Mouse (Mus musculus): ENCODE data around the gene Kcnj6. TPM values are rescaled to one million over a fixed set of nuclear protein-coding genes. Genes with fewer than 3 reads are reported as not detected.
A peak's percentile ranks its signal among the peaks of the same experiment; 100 is the strongest.

The Kcnj6 gene
- polyA plus RNA-seq (2015; fragmentation: Nextera tagmentation; extraction: Ambion mirVana) = not detected in 2 replicates

- 1% methylated on average over 43 of the region's 43 CpGs for WGBS
- peaks cover 14% of the 10 kb centered on the region; the same call in 1 of the 2 replicates for H3K27me3 ChIP-seq (replicated peaks; ENCODE audit: insufficient read depth, low read length)
- H3K27ac ChIP-seq (ENCODE audit: low read length) = no peak within 1 kb of the TSS
- no peak within 1 kb of the TSS for H3K4me3 ChIP-seq (ENCODE audit: low read depth, low read length)
- H3K4me2 ChIP-seq (replicated peaks; ENCODE audit: low read depth, low read length) = 0 out of 2 replicates have a peak within 1 kb of the TSS, but pooled peaks have one; percentile 11
- no peaks in the 10 kb centered on the region for H3K36me3 ChIP-seq (ENCODE audit: insufficient read depth, low read length)
- H3K4me1 ChIP-seq (ENCODE audit: insufficient read depth, low read depth, low read length) = no peaks in the 10 kb centered on the region
- ATAC-seq = no peak
- no peak for DNase-seq (ENCODE audit: low spot score)
- TF ChIP-seq EP300 (IDR thresholded peaks at IDR 0.05) = no peak
- TF ChIP-seq CTCF (IDR thresholded peaks at IDR 0.05) = peak; percentile 26
- no peak within 1 kb of the TSS for H3K9ac ChIP-seq (replicated peaks; ENCODE audit: low read depth)
- no peaks in the 10 kb centered on the region for H3K9me3 ChIP-seq (ENCODE audit: low read length)
Measured at GRCm38 (mm10) chr16:94997340-94997849, at the start of gene Kcnj6. Gene Kcnj6 (minus strand): TSS chr16:94997701.

DNA sequence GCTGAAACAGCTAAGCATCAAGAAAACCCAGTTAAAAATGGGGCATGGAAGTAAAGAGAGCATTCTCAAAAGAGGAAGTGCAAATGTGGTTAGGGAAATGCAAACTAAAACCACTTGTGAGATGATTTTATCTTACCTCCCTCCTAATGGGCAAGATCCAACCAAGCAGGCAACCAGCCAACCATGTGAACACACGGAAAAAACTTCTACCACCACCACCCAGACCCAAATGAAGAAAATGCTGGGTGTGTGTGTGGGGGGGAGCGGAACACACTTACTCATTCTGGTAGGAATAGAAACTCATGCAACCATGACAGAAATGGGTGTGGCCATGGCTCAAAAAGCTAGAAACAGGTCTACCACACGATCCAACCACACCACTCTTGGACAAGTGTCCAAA, 12.4 kb upstream of the Kcnj6 start:
- no peaks in the 10 kb centered on the region for H3K36me3 ChIP-seq (ENCODE audit: insufficient read depth, low read length)
- no peak overlapping the region for H3K9ac ChIP-seq (replicated peaks; ENCODE audit: low read depth)
- 80% methylated on average over 3 of the region's 3 CpGs for WGBS
- no peaks in the 10 kb centered on the region for H3K27me3 ChIP-seq (replicated peaks; ENCODE audit: insufficient read depth, low read length)
- no peaks in the 10 kb centered on the region for H3K4me1 ChIP-seq (ENCODE audit: insufficient read depth, low read depth, low read length)
- no peak overlapping the region for H3K4me3 ChIP-seq (ENCODE audit: low read depth, low read length)
- no peak overlapping the region for H3K4me2 ChIP-seq (replicated peaks; ENCODE audit: low read depth, low read length)
- DNase-seq (ENCODE audit: low spot score) (no peak), ATAC-seq (no peak)
- H3K9me3 ChIP-seq (ENCODE audit: low read length) = no peaks in the 10 kb centered on the region
- TF ChIP-seq EP300 (IDR thresholded peaks at IDR 0.05) (no peak), CTCF (IDR thresholded peaks at IDR 0.05) (no peak)
- no peak overlapping the region for H3K27ac ChIP-seq (ENCODE audit: low read length)

- H3K9ac ChIP-seq (replicated peaks; ENCODE audit: low read depth) = no peak overlapping the region
- H3K36me3 ChIP-seq (ENCODE audit: insufficient read depth, low read length) = no peaks in the 10 kb centered on the region
- H3K4me3 ChIP-seq (ENCODE audit: low read depth, low read length) = no peak overlapping the region
- TF ChIP-seq EP300 (IDR thresholded peaks at IDR 0.05) = no peak
- TF ChIP-seq CTCF (IDR thresholded peaks at IDR 0.05) = no peak
- DNase-seq (ENCODE audit: low spot score) (peak; percentile 22), ATAC-seq (no peak)
- H3K9me3 ChIP-seq (ENCODE audit: low read length) = no peaks in the 10 kb centered on the region
- H3K27me3 ChIP-seq (replicated peaks; ENCODE audit: insufficient read depth, low read length) = no peaks in the 10 kb centered on the region
- no peaks in the 10 kb centered on the region for H3K4me1 ChIP-seq (ENCODE audit: insufficient read depth, low read depth, low read length)
- WGBS = 27% methylated on average over 8 of the region's 8 CpGs
- no peak overlapping the region for H3K27ac ChIP-seq (ENCODE audit: low read length)
- no peak overlapping the region for H3K4me2 ChIP-seq (replicated peaks; ENCODE audit: low read depth, low read length)
Measured at GRCm38 (mm10) chr16:95004599-95004998, 7.1 kb upstream of the Kcnj6 start.

DNA sequence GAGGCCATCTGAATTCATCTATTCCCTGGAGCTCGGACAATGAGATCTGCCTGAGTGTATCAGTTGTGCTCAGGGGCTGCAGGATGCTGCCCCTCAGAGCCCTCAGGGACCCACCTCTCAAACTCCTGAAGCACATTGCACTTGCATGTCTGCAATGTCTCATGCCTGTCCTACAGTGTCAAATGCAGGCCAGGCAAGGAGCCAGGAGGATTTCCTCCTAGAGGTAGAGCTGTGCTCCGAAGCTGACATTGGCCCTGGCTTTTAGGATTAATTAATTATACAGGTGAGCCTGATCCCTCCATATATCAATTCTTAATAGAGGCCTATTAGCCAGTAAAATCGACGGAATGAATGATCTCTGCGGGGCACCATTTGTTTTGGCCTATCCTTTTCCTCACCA, 2.0 kb upstream of the Kcnj6 start:
- Histone ChIP-seq H3K36me3 (ENCODE audit: insufficient read depth, low read length) (no peaks in the 10 kb centered on the region), H3K27ac (ENCODE audit: low read length) (no peak overlapping the region), H3K4me3 (ENCODE audit: low read depth, low read length) (no peak overlapping the region), H3K27me3 (replicated peaks; ENCODE audit: insufficient read depth, low read length) (peaks cover 14% of the 10 kb centered on the region; the same call in 1 of the 2 replicates), H3K4me2 (replicated peaks; ENCODE audit: low read depth, low read length) (no peak overlapping the region), H3K9ac (replicated peaks; ENCODE audit: low read depth) (no peak overlapping the region), H3K9me3 (ENCODE audit: low read length) (no peaks in the 10 kb centered on the region), H3K4me1 (ENCODE audit: insufficient read depth, low read depth, low read length) (no peaks in the 10 kb centered on the region)
- TF ChIP-seq EP300 (IDR thresholded peaks at IDR 0.05) (no peak), CTCF (IDR thresholded peaks at IDR 0.05) (no peak)
- ATAC-seq (no peak), DNase-seq (ENCODE audit: low spot score) (no peak)
- WGBS = 64% methylated on average over 5 of the region's 5 CpGs

DNA sequence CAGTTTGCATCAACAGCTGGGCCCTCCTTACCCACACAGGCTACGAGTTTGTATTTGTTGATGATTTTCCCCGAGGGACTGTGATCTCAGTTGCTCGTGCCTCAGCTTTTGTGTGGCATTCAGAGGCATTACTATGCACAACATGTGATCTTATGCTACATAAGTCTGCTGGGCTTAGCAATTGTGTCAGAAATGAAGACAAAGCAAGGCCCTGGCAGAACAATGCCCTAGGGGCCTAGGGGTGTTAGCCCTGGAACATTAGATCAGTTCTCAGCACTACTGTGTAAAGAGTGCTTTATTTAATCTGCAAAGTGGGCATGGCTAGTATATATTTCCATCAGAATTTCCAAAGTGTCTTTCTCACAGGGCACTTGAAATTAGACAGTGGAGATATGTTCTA, 1.5 kb upstream of the Kcnj6 start:
- DNase-seq (ENCODE audit: low spot score) = no peak
- WGBS = 71% methylated on average over 3 of the region's 3 CpGs

GRCm38 (mm10) chr16:94996791-94997281, 665 bp downstream of the Kcnj6 start:
- H3K9me3 ChIP-seq (ENCODE audit: low read length) = no peaks in the 10 kb centered on the region
- no peak overlapping the region for H3K27ac ChIP-seq (ENCODE audit: low read length)
- WGBS = 20% methylated on average over 16 of the region's 16 CpGs
- no peak for ATAC-seq
- H3K4me3 ChIP-seq (ENCODE audit: low read depth, low read length) = no peak overlapping the region
- peaks cover 14% of the 10 kb centered on the region; the same call in 1 of the 2 replicates for H3K27me3 ChIP-seq (replicated peaks; ENCODE audit: insufficient read depth, low read length)
- H3K4me2 ChIP-seq (replicated peaks; ENCODE audit: low read depth, low read length) = no peak overlapping the region
- TF ChIP-seq CTCF (IDR thresholded peaks at IDR 0.05) = no peak
- TF ChIP-seq EP300 (IDR thresholded peaks at IDR 0.05) = no peak
- no peak for DNase-seq (ENCODE audit: low spot score)
- H3K9ac ChIP-seq (replicated peaks; ENCODE audit: low read depth) = no peak overlapping the region
- no peaks in the 10 kb centered on the region for H3K4me1 ChIP-seq (ENCODE audit: insufficient read depth, low read depth, low read length)
- H3K36me3 ChIP-seq (ENCODE audit: insufficient read depth, low read length) = no peaks in the 10 kb centered on the region

More for the DNA sequence above, 1.5 kb upstream of the Kcnj6 start:
- H3K9me3 ChIP-seq (ENCODE audit: low read length) = no peaks in the 10 kb centered on the region
- H3K36me3 ChIP-seq (ENCODE audit: insufficient read depth, low read length) = no peaks in the 10 kb centered on the region
- no peak overlapping the region for H3K9ac ChIP-seq (replicated peaks; ENCODE audit: low read depth)
- no peak overlapping the region for H3K4me3 ChIP-seq (ENCODE audit: low read depth, low read length)
- TF ChIP-seq EP300 (IDR thresholded peaks at IDR 0.05) = no peak
- no peak for TF ChIP-seq CTCF (IDR thresholded peaks at IDR 0.05)
- H3K4me1 ChIP-seq (ENCODE audit: insufficient read depth, low read depth, low read length) = no peaks in the 10 kb centered on the region
- peaks cover 14% of the 10 kb centered on the region; the same call in 1 of the 2 replicates for H3K27me3 ChIP-seq (replicated peaks; ENCODE audit: insufficient read depth, low read length)
- H3K27ac ChIP-seq (ENCODE audit: low read length) = no peak overlapping the region
- ATAC-seq = no peak
- H3K4me2 ChIP-seq (replicated peaks; ENCODE audit: low read depth, low read length) = no peak overlapping the region
